Mouse (Mus musculus) midbrain, embryonic 13.5 days (tissue): ENCODE results near the gene Apc2. TPM values are rescaled to one million over a fixed set of nuclear protein-coding genes. Genes with fewer than 3 reads are reported as not detected.
A peak's percentile ranks its signal among the peaks of the same experiment; 100 is the strongest.
"Not testable (repeated sequence)": the region's sequence is repeated elsewhere in the genome, so short reads cannot be mapped to it uniquely, and the experiment has no call there.

Experiments used
- ATAC-seq: fragments of 200-750 bp; cut with Nextera tagmentation; 2 replicates; pipeline ENCODE4 v1.8.0; 2017; ENCODE audit warnings: mild to moderate bottlenecking, moderate TSS enrichment, moderate library complexity
- H3K27ac ChIP-seq: fragments of 300-500 bp; sonication (generic); 2 replicates; pipeline ENCODE4 v1.5.1; 2015; ENCODE audit warnings: inconsistent platforms, mild to moderate bottlenecking, moderate library complexity
- H3K27me3 ChIP-seq: fragments of 300-500 bp; sonication (generic); 2 replicates; pipeline ENCODE4 v1.6.1; 2015; ENCODE audit warnings: mild to moderate bottlenecking, inconsistent platforms
- H3K36me3 ChIP-seq: fragments of 300-500 bp; sonication (generic); 2 replicates; pipeline ENCODE4 v1.6.1; 2015; ENCODE audit warnings: mild to moderate bottlenecking, inconsistent platforms
- H3K4me1 ChIP-seq: fragments of 300-500 bp; sonication (generic); replicated peaks from 2 replicates; pipeline ENCODE4 v1.6.1; 2015; ENCODE audit warnings: inconsistent platforms
- H3K4me2 ChIP-seq: fragments of 300-500 bp; sonication (generic); replicated peaks from 2 replicates; pipeline ENCODE4 v1.6.1; 2015; ENCODE audit warnings: moderate library complexity, mild to moderate bottlenecking, inconsistent platforms
- H3K4me3 ChIP-seq: fragments of 300-500 bp; sonication (generic); replicated peaks from 2 replicates; pipeline ENCODE4 v1.5.1; 2015; ENCODE audit warnings: mild to moderate bottlenecking, inconsistent platforms
- H3K9ac ChIP-seq: fragments of 300-500 bp; sonication (generic); replicated peaks from 2 replicates; pipeline ENCODE4 v1.6.1; 2015; ENCODE audit warnings: mild to moderate bottlenecking, inconsistent platforms
- H3K9me3 ChIP-seq: fragments of 300-500 bp; sonication (generic); 2 replicates; pipeline ENCODE4 v1.6.1; 2016; ENCODE audit warnings: mild to moderate bottlenecking, inconsistent platforms
- WGBS: fragments of 180-500 bp; shearing (Covaris S2); methylation state at CpG from one replicate; pipeline ENCODE4 v1.1.7; 2015; 5-methylcytosine and 5-hydroxymethylcytosine counted together
- polyA plus RNA-seq: library from polyadenylated mRNA; unstranded; fragments of >200 nt; fragmentation: Nextera tagmentation; extraction: Ambion mirVana; gene quantifications from 2 replicates; pipeline ENCODE4 v1.2.1, GENCODE M21; 2015

The Apc2 gene
- 182 and 209 TPM in 2 replicates for polyA plus RNA-seq

DNA sequence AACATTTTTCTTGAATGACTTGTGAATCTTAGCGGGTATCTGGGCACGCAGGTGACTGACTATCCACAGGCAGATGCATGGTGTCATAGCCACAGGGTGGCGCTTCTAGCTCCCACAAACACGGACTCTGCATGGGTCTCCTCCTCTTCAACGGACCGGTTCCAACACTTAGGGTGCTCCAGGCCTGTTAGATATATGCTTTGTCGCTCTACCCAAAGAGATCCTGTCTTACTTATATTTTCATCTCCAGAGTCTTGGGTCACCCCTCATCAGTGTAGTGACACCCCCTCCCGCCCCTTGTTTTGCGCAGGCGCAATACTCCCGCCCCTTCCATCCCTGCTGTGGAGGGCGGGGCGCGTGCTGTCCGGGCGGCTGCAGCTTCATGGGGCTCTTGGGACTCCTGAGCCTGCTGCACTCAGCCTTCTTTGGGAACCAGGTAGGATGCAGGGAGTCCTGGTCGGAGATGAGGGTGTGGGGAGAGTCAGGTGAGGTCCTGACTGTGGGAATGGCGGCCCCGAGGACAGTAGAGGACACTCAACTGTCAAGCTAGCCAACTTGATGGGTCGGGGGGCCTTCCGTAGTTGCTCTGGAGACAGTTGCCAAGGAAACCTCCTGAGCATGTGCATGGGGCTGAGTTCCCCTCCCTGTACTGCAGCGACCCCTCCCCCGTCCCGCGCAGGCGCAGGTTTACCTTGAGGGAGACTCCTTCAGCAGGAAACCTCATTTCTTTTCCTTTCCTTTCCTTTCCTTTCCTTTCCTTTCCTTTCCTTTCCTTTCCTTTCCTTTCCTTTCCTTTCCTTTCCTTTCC lies at the start of gene Apc2:
TSS of gene Apc2 (plus strand) at position 360 of the 808 bp plus-strand sequence.
- Histone ChIP-seq H3K4me2 (peak within 1 kb of the TSS; percentile 99), H3K4me3 (peak within 1 kb of the TSS; percentile 54), H3K9ac (peak within 1 kb of the TSS; percentile 99), H3K4me1 (peaks cover 74% of the 10 kb centered on the region), H3K36me3 (peaks cover 20% of the 10 kb centered on the region), H3K27ac (peak within 1 kb of the TSS; percentile 99), H3K9me3 (no peaks in the 10 kb centered on the region), H3K27me3 (no peaks in the 10 kb centered on the region)
- peak; percentile 53 for ATAC-seq
- under 1% methylated on average over 26 of the region's 26 CpGs for WGBS

- no peak overlapping the region for H3K4me3 ChIP-seq
- H3K4me2 ChIP-seq: no peak overlapping the region; the same call in 1 of the 2 replicates
- peaks cover 19% of the 10 kb centered on the region for H3K36me3 ChIP-seq
- no peaks in the 10 kb centered on the region for H3K9me3 ChIP-seq
- 36% methylated on average over 6 of the region's 6 CpGs for WGBS
- peaks cover 43% of the 10 kb centered on the region for H3K4me1 ChIP-seq
- no peak for ATAC-seq
- H3K9ac ChIP-seq: no peak overlapping the region
- H3K27me3 ChIP-seq: 0 out of 2 replicates have a peak, but pooled peaks cover 7% of the 10 kb centered on the region
- no peak overlapping the region for H3K27ac ChIP-seq
Measured at GRCm38 (mm10) chr10:80247849-80248248, 47.9 kb upstream of the Apc2 start.

DNA sequence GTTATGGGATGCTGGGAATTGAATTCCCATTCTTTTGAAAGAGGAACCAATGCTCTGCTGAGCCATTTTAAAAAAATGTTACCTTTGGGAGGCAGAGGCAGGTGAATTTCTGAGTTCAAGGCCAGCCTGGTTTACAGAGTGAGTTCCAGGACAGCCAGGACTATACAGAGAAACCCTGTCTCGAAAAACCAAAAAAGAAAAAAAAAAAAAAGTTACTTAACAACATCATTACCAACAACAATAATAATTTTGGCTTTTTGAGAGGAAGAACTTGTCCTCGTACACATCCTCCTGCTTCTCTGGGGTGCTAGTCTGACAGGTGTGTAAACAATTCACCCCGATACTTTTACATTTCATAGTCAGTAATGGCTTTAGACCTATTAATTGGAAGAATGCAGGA lies 47.3 kb upstream of the Apc2 start:
- WGBS: 53% methylated on average over 3 of the region's 3 CpGs
- not testable (repeated sequence) for H3K27ac ChIP-seq, ATAC-seq

DNA sequence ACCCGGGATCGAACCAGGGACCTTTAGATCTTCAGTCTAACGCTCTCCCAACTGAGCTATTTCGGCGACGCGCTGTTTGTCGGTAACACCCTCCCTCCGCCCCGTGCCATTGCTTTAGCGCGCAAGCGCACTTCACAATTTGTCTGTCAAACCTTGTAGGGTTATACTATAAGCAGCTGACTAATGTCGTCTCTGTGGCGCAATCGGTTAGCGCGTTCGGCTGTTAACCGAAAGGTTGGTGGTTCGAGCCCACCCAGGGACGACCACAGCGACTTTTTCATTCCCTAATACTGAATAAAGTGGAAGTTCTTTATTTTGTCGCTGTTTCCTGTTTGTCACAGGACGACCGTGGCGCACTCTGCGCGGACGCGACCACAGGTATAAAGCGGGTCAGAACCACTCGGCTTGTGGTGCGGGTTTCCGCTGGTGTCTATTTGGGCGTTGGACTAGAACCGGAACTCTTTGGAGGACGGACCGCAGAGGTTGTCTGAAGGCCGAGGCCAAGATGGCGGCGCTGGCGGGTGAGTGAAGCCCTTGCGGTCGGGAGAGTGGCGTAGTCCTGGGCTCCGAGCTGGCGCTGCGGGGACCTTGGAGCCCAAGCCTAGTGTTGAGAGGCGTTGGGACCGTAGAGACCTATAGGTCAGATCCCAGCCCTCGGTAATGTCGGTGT lies 46.7 kb upstream of the Apc2 start, which contains the start of gene Ndufs7:
TSS of gene Ndufs7 (plus strand) at position 151 of the 670 bp plus-strand sequence.
- H3K36me3 ChIP-seq: peaks cover 16% of the 10 kb centered on the region
- peak within 1 kb of the TSS; percentile 89 for H3K27ac ChIP-seq
- peak within 1 kb of the TSS; percentile 81 for H3K9ac ChIP-seq
- H3K4me3 ChIP-seq: peak within 1 kb of the TSS; percentile 61
- peak within 1 kb of the TSS; percentile 88 for H3K4me2 ChIP-seq
- under 1% methylated on average over 53 of the region's 53 CpGs for WGBS
- no peaks in the 10 kb centered on the region for H3K9me3 ChIP-seq
- ATAC-seq: peak; percentile 87
- 0 out of 2 replicates have a peak, but pooled peaks cover 7% of the 10 kb centered on the region for H3K27me3 ChIP-seq
- H3K4me1 ChIP-seq: peaks cover 41% of the 10 kb centered on the region

More for the DNA sequence above, 47.3 kb upstream of the Apc2 start:
- Histone ChIP-seq H3K4me3 (peak overlapping the region; percentile 61; the same call in 1 of the 2 replicates), H3K36me3 (peaks cover 16% of the 10 kb centered on the region), H3K4me2 (peak overlapping the region; percentile 7; the same call in 1 of the 2 replicates), H3K4me1 (peaks cover 41% of the 10 kb centered on the region)
- H3K27me3 ChIP-seq, H3K9ac ChIP-seq, H3K9me3 ChIP-seq: not testable (repeated sequence)

DNA sequence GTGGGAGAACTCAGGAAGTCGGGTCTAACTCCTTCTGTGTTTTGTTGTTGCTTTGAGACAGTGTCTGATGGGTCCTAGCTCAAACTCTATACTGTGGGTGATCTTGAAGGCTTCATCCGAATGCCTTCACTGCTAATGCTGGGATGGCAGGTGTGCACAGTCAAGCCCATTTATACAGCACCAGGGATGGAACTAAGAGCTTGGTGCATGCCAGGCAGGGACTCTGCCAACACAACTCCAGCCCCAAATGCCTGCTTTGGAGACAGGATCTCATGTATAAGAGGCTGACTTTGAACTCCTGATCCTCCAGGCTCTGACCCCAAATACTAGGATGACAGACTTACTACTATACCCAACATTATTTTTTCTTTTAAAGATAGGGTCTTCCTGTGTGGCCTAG lies 45.7 kb upstream of the Apc2 start:
- peak overlapping the region; percentile 89; the same call in 1 of the 2 replicates for H3K27ac ChIP-seq
- peak overlapping the region; percentile 61 for H3K4me3 ChIP-seq
- H3K9me3 ChIP-seq: no peaks in the 10 kb centered on the region
- peak overlapping the region; percentile 81 for H3K9ac ChIP-seq
- 41% methylated on average over 2 of the region's 2 CpGs for WGBS
- H3K27me3 ChIP-seq: 0 out of 2 replicates have a peak, but pooled peaks cover 7% of the 10 kb centered on the region
- H3K36me3 ChIP-seq: peaks cover 19% of the 10 kb centered on the region
- peak overlapping the region; percentile 88 for H3K4me2 ChIP-seq
- ATAC-seq: no peak
- peaks cover 35% of the 10 kb centered on the region for H3K4me1 ChIP-seq

DNA sequence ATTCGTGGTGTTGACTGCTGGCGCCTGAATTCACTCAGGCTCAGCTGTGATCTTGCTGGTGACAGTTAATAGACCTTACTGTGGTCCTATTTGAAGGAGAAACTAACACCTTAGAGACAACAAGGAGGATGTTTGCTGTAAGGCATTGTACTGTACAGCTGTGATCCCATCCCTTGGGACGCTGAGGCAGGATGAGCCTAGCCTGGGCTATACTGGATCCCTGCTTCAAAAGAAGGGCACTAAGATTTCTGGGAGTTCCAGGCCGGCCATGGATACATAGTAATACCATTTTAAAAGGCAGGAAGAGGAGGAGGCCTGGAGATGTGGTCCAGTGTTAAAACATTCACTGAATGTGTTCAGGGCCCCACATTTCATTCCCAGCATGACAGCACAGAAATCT lies 45.2 kb upstream of the Apc2 start:
- WGBS: 87% methylated on average over 4 of the region's 4 CpGs
- no peak overlapping the region for H3K27ac ChIP-seq
- no peaks in the 10 kb centered on the region for H3K9me3 ChIP-seq
- peak overlapping the region; percentile 61 for H3K4me3 ChIP-seq
- no peak overlapping the region for H3K9ac ChIP-seq
- no peak for ATAC-seq
- H3K36me3 ChIP-seq: peaks cover 24% of the 10 kb centered on the region
- H3K4me2 ChIP-seq: peak overlapping the region; percentile 88
- H3K4me1 ChIP-seq: peaks cover 30% of the 10 kb centered on the region
- H3K27me3 ChIP-seq: 0 out of 2 replicates have a peak, but pooled peaks cover 7% of the 10 kb centered on the region

GRCm38 (mm10) chr10:80252011-80252410 lies 43.8 kb upstream of the Apc2 start:
- Histone ChIP-seq H3K4me2 (no peak overlapping the region), H3K4me1 (peaks cover 34% of the 10 kb centered on the region), H3K27ac (no peak overlapping the region), H3K27me3 (0 out of 2 replicates have a peak, but pooled peaks cover 3% of the 10 kb centered on the region), H3K4me3 (no peak overlapping the region), H3K9ac (no peak overlapping the region), H3K36me3 (peaks cover 39% of the 10 kb centered on the region), H3K9me3 (no peaks in the 10 kb centered on the region)
- ATAC-seq: no peak

DNA sequence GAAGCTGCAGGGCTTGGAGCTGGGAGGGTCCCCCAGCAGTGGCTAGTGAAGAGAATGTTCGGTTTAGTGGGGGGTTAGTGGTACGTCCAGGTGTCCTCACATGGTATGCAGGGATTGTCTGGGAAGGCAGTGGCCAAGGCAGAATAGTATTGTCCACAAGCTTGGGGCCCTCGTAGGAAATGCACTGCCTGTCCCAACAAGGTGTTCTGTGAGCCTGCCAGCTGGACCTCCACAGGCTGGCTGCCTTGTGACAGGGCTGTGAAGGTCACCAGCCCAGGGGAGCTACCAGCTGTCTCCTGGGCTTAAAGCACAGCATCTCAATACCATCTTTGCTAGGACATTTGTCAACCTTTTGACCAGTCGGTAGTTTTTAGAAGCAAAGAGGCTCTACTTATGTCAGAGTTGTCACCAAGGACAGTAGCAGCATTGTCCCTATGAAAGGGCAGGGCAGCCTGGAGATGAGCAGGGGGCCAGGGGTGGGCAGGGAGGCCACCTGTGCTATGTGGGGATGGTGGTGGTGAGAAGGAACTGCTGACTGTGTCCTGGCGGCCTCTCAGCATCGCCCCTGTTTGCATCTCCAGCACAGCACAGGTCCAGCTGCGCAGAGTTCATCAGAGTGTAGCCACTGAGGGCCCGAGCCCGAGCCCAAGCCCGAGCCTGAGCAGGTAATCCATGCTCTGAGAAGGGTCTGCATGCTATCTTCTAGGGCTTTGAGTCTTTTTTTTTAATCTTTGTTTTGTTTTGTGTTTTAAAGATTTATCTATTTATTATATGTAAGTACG lies 43.1 kb upstream of the Apc2 start:
- Histone ChIP-seq H3K27me3 (no peaks in the 10 kb centered on the region), H3K36me3 (peaks cover 44% of the 10 kb centered on the region), H3K4me2 (no peak overlapping the region), H3K9me3 (no peaks in the 10 kb centered on the region), H3K4me1 (peaks cover 33% of the 10 kb centered on the region), H3K9ac (0 out of 2 replicates have a peak overlapping the region, but pooled peaks have one; percentile 39), H3K27ac (no peak overlapping the region), H3K4me3 (no peak overlapping the region)
- WGBS: 91% methylated on average over 11 of the region's 11 CpGs
- no peak for ATAC-seq

GRCm38 (mm10) chr10:80253551-80253950 lies 42.2 kb upstream of the Apc2 start:
- WGBS: 90% methylated on average over 6 of the region's 6 CpGs
- Histone ChIP-seq H3K27ac (no peak overlapping the region), H3K4me3 (no peak overlapping the region), H3K4me1 (peaks cover 27% of the 10 kb centered on the region), H3K27me3 (no peaks in the 10 kb centered on the region), H3K4me2 (no peak overlapping the region), H3K36me3 (peaks cover 52% of the 10 kb centered on the region), H3K9ac (no peak overlapping the region), H3K9me3 (no peaks in the 10 kb centered on the region)
- no peak for ATAC-seq

- Histone ChIP-seq H3K4me1 (peaks cover 37% of the 10 kb centered on the region), H3K27me3 (no peaks in the 10 kb centered on the region), H3K36me3 (peaks cover 61% of the 10 kb centered on the region), H3K27ac (no peak overlapping the region), H3K4me3 (no peak overlapping the region), H3K4me2 (no peak overlapping the region), H3K9me3 (no peaks in the 10 kb centered on the region), H3K9ac (no peak overlapping the region)
- no peak for ATAC-seq
- WGBS: 94% methylated on average over 26 of the region's 26 CpGs
Measured at GRCm38 (mm10) chr10:80254331-80255297, 41.2 kb upstream of the Apc2 start.
